Mouse (Mus musculus) kidney, adult 2 months (tissue): ENCODE measurements around the gene Tesmin.

Experiments
- CTCF ChIP-seq: fragments of 200-500 bp; conservative IDR thresholded peaks from 2 replicates; pipeline ENCODE4 v1.5.1; 2011; ENCODE audit warnings: low read depth, mild to moderate bottlenecking, control low read depth, low read length, moderate library complexity, mixed read lengths; ENCODE audit not compliant: insufficient read depth, insufficient read length
- POLR2A ChIP-seq: fragments of 200-500 bp; IDR thresholded peaks from one replicate; pipeline ENCODE4 v1.6.1; 2011; ENCODE audit warnings: low read depth, low read length, control low read depth

GRCm38 (mm10) chr19:3419251-3419650 lies 30.6 kb downstream of the Tesmin start:
- TF ChIP-seq POLR2A: no peak
- no peak for TF ChIP-seq CTCF
